Mouse (Mus musculus) lung, postnatal 10 days (tissue): ENCODE results near the gene 6030408B16Rik.

Source experiments
- DNase-seq: peaks from one replicate; pipeline ENCODE4 v3.0.0; 2021

6030408B16Rik gene

GRCm38 (mm10) chr15:101298550-101298949 is 5.5 kb downstream of the 6030408B16Rik start:
- no peak for DNase-seq

GRCm38 (mm10) chr15:101299480-101299960 is 6.5 kb downstream of the 6030408B16Rik start:
- no peak for DNase-seq

DNA sequence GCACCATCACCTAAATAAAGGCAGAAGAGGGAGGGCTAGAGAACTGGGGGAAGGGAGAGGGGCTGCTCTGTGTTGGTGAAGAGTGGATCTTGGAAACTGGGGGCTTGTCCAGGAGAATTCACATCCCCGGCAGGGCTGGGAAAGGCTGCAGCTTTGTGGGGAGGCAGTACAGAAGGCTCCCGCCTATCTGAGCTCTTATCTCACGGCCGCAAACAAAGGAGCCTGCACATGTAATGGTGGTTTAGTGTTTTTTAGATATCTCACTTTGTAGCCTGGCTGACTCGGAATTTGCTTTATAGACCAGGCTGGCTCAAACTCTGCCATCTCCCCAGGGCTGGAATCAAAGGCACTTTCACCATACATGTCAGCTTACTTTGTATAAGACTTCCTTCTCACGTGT is 7.1 kb downstream of the 6030408B16Rik start:
- no peak for DNase-seq

GRCm38 (mm10) chr15:101302201-101302600 is 9.2 kb downstream of the 6030408B16Rik start:
- DNase-seq, result no peak

DNA sequence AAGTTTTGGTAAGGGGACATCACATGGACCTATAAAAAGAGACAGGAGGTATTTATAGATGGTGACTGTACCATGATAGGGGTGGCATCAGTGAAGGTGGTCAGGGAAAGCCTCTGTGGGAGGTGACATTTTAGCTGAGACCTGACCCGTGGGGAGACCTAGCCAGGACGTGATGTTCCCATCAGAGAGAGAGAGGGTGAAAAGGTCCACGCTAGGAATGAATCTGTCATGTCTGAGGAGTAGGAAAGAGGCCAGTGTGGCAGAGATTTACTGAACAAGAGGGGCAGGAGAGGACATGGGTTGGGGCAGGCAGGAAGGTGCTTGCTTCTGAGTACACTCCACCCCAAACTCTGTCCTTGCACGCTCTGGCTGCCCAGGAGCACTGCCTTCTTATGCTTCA is 10.8 kb downstream of the 6030408B16Rik start:
- DNase-seq, result no peak

DNA sequence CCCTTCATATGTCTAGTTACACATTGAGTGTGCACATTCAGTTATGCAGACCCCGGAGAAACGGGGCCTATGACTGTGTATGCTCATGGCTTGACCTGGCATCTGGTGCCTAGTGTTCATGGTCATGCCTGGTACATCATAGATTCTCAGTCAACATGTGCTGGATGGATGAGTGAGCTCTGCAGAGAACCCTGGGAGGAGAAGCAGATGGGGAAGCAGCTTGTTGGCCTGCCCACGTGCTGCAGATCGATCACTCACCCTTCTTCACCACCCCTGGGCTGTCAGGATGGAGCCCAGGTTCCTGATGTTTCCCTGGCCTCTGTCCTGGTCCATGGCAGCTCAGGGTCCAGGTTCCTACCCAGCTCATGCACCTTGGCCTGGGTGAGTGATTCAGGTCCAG is 13.4 kb downstream of the 6030408B16Rik start:
- DNase-seq, result no peak

DNA sequence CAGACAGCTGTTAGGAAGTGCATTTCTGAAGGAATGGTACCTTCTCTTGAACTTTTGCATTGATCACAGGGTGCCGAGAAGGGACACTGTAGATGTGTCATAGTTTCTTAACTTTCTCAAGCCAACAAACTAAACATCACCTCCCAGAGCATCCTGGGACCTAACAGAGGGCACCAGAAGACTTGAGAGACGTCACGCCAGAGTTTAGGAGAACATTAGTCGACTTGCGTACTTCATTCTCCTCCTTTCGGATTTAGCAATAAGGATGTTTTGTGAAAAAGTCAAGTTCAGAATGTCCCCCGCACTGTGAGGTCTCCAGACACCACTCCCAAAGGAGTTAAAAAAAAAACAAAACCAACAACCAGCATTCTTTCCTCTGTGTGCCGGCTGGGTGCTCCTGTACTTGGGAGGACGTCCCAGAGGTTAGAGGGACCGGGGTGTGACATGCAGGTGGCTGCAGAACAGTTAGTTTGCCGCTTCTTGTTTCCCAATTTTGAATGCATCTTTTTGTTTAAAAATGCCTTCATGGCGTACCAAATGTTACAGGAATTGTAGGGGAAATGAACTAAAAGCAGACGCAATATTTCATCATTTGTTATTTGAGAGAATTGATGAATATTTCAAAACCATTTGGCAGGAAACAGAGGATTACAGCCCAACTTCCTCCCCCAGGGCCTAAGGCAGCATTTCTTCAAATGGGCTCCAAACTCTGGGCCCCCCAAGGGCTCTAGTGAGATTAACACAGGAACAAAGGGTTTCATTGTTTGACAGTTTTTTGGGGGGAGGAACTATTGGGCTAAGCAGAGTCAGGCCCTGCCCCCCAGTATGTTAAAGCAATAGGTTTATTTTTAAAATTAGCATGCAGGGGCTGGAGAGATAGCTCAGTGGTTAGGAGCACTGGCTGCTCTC is 15.7 kb downstream of the 6030408B16Rik start:
- DNase-seq, result no peak

DNA sequence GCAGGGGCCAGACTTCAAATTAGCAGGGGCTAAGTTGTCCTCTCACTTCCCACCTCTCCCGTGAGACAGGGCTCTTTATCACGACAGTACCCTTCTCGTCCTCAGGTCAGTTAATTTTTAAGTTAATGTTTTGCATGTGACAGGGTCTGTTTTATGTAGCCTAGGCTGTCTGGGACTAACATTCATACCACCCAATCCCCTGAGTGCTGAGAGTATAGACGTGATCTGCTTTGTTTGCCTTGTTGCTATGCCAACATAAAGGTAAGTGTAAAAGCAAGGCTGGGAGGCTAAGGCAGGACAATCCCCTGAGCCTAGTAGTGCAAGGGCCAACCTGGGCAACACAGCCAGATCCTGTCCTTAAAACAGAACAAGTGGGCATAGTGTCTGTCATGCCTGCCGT is 16.5 kb downstream of the 6030408B16Rik start:
- DNase-seq, result no peak

GRCm38 (mm10) chr15:101311087-101311770 is 18.2 kb downstream of the 6030408B16Rik start:
- DNase-seq, result peak; percentile 49

- no peak for DNase-seq
Observed at GRCm38 (mm10) chr15:101312006-101312405, 19.0 kb downstream of the 6030408B16Rik start.

DNA sequence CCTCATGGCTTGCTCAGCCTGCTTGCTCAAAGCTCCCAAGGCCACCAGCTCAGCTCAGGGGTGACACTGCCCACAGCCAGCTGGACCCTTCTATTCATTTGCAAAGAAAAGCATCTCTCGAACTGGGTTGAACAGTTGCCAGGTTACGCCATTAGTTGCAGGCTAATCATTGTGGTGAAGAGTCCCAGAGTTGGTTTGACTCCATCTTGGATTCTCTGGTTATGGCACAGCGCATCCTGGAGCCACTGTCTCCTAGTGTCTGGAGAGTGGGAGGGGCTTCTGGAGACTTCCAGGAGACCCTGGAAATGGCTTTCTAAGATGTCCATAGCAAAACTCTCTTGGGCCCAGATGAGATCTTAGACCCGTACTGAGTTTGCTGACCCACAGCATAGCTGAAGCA is 22.4 kb downstream of the 6030408B16Rik start:
- DNase-seq, result no peak

DNA sequence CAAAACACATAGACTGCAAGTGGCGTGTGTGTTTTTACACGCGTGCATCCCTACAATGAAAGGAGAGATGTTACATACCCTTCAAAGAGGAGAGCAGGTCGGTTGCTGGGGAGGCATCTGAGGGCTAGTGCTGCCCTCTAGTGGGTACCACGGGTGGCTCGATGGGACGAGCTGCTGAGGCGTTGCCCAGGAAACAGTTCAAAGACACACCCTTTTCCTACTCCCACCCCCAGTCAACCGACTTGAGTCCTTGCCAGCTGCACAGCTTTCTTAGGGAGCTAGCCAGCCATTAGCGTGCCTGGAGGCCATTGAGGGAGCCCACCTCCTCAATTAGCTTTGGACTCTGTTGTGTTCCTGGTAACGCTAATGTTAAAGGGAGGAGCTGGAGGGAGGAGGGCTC is 22.8 kb downstream of the 6030408B16Rik start:
- DNase-seq, result peak; percentile 96

- no peak for DNase-seq
Observed at GRCm38 (mm10) chr15:101316279-101316912, 23.4 kb downstream of the 6030408B16Rik start.

DNA sequence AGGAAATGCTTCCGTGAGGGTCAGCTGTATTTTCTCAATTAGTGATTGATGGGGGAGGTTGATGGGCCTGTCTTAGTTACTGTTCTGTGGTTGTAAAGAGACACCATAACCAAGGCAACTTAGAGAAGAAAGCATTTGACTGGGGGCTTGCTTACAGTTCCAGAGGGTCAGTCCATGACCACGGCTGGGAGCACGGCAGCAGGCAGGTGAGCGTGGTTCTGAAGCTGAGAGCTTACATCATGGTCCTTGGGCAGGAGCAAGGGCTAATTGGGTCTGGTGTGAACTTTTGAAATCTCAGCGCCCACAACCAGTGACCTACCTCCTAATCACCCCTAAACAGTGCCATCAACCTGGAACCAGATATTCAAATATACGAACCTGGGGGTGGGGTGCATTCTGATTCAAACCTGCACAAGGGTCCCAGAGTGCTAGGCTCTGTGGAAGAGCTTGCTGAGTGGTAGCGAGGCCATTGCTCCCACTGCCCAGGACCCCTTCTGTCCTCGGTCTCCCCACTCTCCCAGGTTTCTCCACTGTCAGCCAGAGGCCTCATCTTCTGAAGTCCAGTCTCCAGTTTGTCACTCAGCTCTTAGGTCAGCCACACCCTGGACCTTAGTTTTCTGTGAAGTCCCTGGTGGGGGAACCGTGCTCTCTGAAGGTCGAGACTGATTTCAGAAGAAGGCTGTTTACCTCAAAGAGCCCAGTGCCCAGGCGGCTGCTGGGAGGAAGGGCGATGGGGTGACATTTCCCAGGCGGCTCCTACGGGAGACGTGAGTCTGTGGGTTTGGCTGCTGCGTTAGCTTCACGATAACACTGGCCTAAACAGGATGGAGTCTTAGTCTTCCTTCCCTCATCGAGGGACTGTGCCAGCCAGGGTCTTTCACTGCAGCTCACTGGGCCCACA is 24.2 kb downstream of the 6030408B16Rik start:
- no peak for DNase-seq

GRCm38 (mm10) chr15:101317814-101318500 is 24.9 kb downstream of the 6030408B16Rik start:
- no peak for DNase-seq

- no peak for DNase-seq
Observed at GRCm38 (mm10) chr15:101318889-101319765, 26.1 kb downstream of the 6030408B16Rik start.

- no peak for DNase-seq
Observed at GRCm38 (mm10) chr15:101320010-101320617, 27.1 kb downstream of the 6030408B16Rik start.

- no peak for DNase-seq
Observed at GRCm38 (mm10) chr15:101320618-101321041, 27.6 kb downstream of the 6030408B16Rik start.

DNA sequence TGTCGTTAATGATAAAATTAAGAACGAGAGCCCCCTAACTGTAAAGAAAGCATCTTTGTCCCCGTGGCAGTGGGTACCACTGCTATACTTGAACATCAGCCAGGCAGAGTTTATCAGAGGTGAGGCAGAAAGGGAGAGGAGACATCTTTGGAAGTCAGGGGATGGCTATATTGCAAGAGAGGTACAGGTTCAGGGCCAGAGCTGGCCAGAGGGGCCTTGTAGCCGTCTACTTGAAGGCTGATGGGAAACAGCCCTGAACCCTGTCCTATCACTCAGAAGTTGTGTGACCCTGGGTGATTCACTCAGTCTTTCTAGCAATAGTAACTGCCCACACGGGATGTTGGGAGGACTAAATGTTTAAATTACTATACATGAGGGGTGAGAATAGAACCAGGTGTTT is 28.1 kb downstream of the 6030408B16Rik start:
- no peak for DNase-seq

- DNase-seq, result no peak
Observed at GRCm38 (mm10) chr15:101322106-101322505, 29.1 kb downstream of the 6030408B16Rik start.
